Mouse (Mus musculus): ENCODE measurements around the gene Vmn1r199.
"Not testable (repeated sequence)": the region's sequence is repeated elsewhere in the genome, so short reads cannot be mapped to it uniquely, and the experiment has no call there.

Gene Vmn1r199

DNA sequence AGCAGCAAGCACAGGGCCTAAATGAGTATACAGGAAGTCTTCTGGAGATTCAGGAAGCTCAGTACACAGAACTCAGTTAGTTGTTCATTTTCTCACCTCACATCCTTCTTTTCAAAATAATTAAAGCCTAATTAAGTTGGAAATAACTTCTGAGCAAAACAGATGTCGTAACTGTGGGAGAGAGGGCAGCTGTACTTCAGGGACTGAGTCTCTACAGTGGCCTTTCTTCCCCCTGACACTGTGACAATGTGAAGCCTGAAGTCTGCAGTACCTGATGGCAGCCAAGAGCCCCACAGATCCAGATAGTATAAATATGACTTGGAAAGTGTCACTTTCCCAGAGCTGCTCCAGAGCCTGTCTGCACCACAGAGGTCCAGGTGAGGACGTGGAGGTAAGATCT lies at the start of gene Vmn1r199:
Gene Vmn1r199 (plus strand): TSS at position 301 of the 400 bp plus-strand sequence.
- DNase-seq (ENCODE audit: low spot score) = no peak

DNA sequence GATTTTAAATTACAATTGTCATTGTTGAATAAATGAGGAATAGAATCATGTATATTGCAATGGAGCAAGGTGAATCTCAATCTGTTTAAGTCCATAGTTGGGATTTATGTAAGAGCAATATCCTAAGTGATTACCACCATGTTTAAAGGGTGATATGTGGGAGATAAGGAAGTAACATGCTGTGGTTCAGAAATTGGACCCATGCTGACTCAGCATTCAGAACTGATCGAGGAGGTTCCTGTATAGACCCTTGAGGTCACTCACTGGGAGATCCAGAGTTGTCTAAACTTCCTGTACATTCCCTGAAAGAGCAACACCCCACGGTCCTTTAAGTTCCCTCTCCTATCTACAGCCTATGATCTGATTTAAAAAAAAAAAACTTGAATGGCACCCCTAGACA lies 46.3 kb upstream of the Vmn1r199 start:
- DNase-seq (ENCODE audit: low spot score) = no peak

GRCm38 (mm10) chr13:22335565-22335964 lies 44.1 kb upstream of the Vmn1r199 start:
- DNase-seq (ENCODE audit: low spot score) = no peak

- DNase-seq (ENCODE audit: low spot score) = no peak
Observed at GRCm38 (mm10) chr13:22350064-22350463, 29.6 kb upstream of the Vmn1r199 start, which contains the start of gene Vmn1r198. Vmn1r198 (plus strand) TSS chr13:22350364.

GRCm38 (mm10) chr13:22350813-22351212 lies 28.8 kb upstream of the Vmn1r199 start:
- no peak for DNase-seq (ENCODE audit: low spot score)

- not testable (repeated sequence) for DNase-seq (ENCODE audit: low spot score)
Observed at GRCm38 (mm10) chr13:22381128-22381527, 1.5 kb downstream of the Vmn1r199 start.

DNA sequence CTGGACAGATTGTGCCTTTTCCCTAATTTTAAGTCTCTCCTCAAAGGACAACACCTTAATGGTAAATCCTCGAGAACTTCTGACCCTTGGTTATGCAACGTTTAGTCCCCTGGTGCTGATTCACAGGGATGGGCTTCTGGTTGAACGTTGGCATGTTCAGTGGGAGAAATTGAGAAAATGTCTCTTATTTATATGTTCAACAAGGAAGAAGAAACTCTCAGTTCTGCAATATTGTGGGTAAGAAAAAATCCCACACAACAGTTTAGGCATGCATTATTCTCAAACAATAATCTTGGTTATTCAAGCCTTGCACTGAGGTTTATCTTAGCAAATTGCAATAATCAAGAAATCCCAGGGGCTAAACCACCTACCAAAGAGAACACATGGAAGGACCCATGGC lies 3.8 kb downstream of the Vmn1r199 start:
- DNase-seq (ENCODE audit: low spot score) = no peak

DNA sequence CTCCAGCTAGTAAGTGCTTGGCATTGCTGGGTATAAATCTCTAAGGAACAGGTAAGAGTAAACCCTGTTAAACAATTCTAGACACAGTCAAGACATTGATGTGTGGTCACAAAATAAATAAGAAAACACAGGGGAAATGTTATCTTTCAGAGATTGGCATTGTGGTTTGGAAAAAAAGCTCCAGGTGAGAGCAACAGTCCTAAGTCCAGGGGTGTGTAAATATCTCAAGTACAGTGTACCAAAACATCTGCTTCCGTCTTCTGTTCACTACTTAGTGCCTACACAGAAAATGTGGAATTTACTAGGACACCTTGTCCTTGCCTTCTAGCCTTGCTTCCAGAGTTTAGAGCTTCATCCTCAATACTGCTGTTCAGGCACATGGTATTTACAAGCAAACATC lies 7.4 kb downstream of the Vmn1r199 start:
- no peak for DNase-seq (ENCODE audit: low spot score)

- peak; percentile 6 for DNase-seq (ENCODE audit: low spot score)
Observed at GRCm38 (mm10) chr13:22390073-22390472, 10.5 kb downstream of the Vmn1r199 start, which contains the start of gene Vmn1r200. Vmn1r200 (plus strand) TSS chr13:22390373.

- DNase-seq (ENCODE audit: low spot score) = no peak
Observed at GRCm38 (mm10) chr13:22402978-22403377, 23.4 kb downstream of the Vmn1r199 start.
